Mouse (Mus musculus): ENCODE results near the gene Flt1.

- no peak for TF ChIP-seq POLR2A (IDR thresholded peaks at IDR 0.05; ENCODE audit: low read depth, low read length)
- no peak for TF ChIP-seq CTCF (IDR thresholded peaks at IDR 0.05; ENCODE audit: extremely low read depth, insufficient read depth, insufficient read length, insufficient replicate concordance)
Observed at GRCm38 (mm10) chr5:147634016-147634415, 91.8 kb downstream of the Flt1 start.
